Mouse (Mus musculus): ENCODE measurements around the gene Hspa8. TPM values are rescaled to one million over a fixed set of nuclear protein-coding genes. Genes with fewer than 3 reads are reported as not detected.
A peak's percentile ranks its signal among the peaks of the same experiment; 100 is the strongest.

Gene Hspa8
- polyA plus RNA-seq, 1 experiment: 1,837 TPM

DNA sequence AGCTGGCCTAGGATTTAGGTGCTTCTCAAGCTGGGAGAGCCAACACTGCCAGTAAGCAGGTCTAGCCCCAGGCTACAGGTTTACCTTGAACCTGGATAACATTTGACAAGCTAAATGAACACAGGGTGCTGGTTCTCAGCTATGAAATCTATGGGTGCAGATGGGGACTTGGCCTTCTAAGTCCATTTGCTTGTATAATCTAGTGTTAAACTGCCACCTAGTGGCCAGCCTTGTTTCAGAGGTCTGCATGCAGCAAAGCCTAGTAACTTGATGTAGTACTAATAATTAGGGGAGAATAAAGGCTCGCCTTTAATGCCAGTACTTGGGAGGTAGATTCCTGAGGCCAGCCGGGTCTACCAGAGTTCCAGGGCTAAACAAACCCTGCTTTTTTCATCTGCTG lies 4.5 kb downstream of the Hspa8 start:
- Histone ChIP-seq H3K27ac (ENCODE audit: insufficient read depth, low read depth, low read length) (no peak overlapping the region), H3K4me3 (ENCODE audit: insufficient read depth, low read depth, low read length) (no peak overlapping the region), H3K4me1 (ENCODE audit: control insufficient read depth, insufficient read depth, low read length) (peaks cover 10% of the 10 kb centered on the region; the same call in 1 of the 2 replicates)
- no peak for TF ChIP-seq CTCF (IDR thresholded peaks at IDR 0.05; ENCODE audit: insufficient read depth, low read depth, low read length)
- no peak for TF ChIP-seq POLR2A (IDR thresholded peaks at IDR 0.05; ENCODE audit: insufficient read depth, low read depth, low read length)
- 5% methylated on average over 2 of the region's 2 CpGs for WGBS

DNA sequence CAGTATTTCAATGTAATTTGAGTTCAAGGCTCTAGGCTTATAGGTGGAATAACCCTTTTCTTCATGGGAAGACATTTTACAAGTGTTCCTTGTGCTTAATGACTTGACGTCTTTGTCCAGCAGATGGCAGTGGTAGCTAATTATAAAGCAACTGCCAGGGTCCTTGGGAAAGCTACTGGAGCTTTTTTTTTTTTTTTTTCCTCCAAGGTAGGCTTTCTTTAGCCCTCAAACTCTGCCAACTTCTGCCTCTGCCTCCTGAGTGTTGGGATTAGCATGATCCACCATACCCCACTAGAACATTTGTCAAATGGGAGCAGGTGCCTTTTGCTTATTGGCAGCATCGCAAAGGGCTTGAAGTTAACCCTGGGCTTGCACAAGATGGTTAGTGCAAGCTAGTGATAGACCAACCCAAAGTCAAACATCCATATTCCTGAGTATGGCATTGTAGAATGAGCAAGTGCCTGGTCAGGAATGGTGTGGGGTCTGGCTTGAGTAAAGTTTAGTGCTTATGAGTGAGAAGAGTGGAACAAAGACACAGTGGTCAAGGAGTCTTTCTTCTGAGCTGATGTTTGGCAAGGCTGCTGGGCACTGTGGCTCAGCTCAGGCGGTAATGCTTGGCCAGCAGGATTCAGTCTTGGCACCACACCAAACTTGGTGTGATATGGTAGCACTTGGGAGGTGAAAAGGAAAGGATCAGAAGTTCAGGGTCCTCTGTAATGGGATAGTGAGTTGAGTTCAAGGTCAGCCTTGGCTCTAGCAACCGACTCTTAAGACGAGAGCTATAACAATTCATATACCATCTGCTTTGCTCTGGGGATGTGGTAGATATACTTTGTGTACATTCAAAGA lies 5.9 kb downstream of the Hspa8 start:
- TF ChIP-seq POLR2A (IDR thresholded peaks at IDR 0.05; ENCODE audit: insufficient read depth, low read depth, low read length): no peak
- TF ChIP-seq CTCF (IDR thresholded peaks at IDR 0.05; ENCODE audit: insufficient read depth, low read depth, low read length): no peak
- Histone ChIP-seq H3K27ac (ENCODE audit: insufficient read depth, low read depth, low read length) (peak overlapping the region; percentile 54; the same call in 1 of the 2 replicates), H3K4me1 (ENCODE audit: control insufficient read depth, insufficient read depth, low read length) (peaks cover 10% of the 10 kb centered on the region; the same call in 1 of the 2 replicates), H3K4me3 (ENCODE audit: insufficient read depth, low read depth, low read length) (no peak overlapping the region)
- 19% methylated on average over 5 of the region's 5 CpGs for WGBS

DNA sequence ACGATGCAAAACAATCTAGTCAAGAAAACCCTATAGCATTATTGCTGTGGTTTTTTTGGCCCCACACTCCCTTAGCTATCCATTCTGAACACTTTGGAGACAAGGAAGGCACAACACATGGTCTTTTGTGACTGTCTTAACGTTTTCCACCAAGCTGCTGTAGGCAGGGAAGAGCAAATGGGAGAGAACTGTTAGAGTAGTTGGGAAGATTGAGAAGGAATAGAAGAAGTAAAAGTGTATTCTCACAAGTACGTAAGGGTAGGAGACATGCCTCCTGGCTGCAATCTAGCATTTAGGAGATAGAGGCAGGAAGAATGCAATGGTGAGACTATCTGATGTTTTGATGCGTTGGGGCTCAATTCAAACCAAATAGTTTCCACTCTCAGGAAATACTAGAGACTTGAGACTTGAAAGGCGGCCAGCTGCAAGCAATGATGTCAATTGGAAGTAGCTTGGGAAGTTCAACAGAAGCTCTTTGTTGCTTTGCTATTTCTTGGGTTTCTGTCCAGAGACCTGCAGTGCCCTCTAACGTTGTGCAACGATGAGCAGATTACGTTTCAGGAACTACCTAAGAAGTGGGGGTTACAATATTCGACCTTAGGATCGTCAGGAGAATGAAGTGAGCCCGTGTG lies 6.6 kb downstream of the Hspa8 start:
- TF ChIP-seq CTCF (IDR thresholded peaks at IDR 0.05; ENCODE audit: insufficient read depth, low read depth, low read length): no peak
- TF ChIP-seq POLR2A (IDR thresholded peaks at IDR 0.05; ENCODE audit: insufficient read depth, low read depth, low read length): no peak
- no peak overlapping the region for H3K4me3 ChIP-seq (ENCODE audit: insufficient read depth, low read depth, low read length)
- peak overlapping the region; percentile 54; the same call in 1 of the 2 replicates for H3K27ac ChIP-seq (ENCODE audit: insufficient read depth, low read depth, low read length)
- WGBS: 12% methylated on average over 11 of the region's 11 CpGs
- peaks cover 10% of the 10 kb centered on the region; the same call in 1 of the 2 replicates for H3K4me1 ChIP-seq (ENCODE audit: control insufficient read depth, insufficient read depth, low read length)

DNA sequence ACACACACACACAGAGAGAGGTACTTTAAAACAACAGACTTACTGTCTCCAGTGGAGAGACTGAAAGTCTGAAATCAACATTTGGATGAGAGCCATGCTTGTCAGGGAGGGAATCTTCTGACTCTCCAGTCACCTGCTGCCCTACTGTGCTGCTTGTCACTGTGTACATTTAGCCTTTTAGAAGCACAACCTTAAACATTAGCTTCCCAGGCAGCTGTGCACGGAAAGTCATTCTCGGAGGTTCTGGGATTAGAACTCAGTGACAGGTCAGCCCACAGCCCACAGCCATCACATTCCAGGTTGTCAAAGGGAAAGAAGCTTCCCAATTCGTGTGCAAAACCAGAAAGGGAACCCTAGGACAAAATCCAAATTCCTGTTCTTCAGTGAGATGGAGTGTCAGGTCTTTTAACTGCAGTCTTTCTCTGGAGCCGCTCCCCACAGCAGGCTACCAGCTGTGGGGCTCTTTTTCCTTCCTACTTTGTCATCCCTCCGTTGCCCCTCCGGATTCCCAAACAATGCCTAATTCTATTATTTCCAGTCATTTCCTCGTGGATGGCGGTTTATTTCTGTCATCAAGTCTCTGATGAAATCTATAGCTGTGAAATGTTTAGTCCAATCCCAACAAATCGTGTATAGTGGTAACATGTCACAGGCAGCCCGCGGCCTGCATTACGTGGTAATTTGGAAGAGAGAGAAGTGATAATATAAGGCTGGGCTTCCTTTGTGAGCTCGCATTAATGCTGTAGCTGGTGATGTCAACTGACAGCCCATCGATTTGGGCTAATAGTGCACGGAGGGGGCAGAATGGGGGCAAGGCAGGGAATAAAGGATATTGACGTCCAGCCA lies 7.5 kb downstream of the Hspa8 start:
- TF ChIP-seq CTCF (IDR thresholded peaks at IDR 0.05; ENCODE audit: insufficient read depth, low read depth, low read length) (no peak), POLR2A (IDR thresholded peaks at IDR 0.05; ENCODE audit: insufficient read depth, low read depth, low read length) (no peak)
- Histone ChIP-seq H3K27ac (ENCODE audit: insufficient read depth, low read depth, low read length) (0 out of 2 replicates have a peak overlapping the region, but pooled peaks have one; percentile 54), H3K4me1 (ENCODE audit: control insufficient read depth, insufficient read depth, low read length) (peaks cover 10% of the 10 kb centered on the region; the same call in 1 of the 2 replicates), H3K4me3 (ENCODE audit: insufficient read depth, low read depth, low read length) (no peak overlapping the region)
- 21% methylated on average over 16 of the region's 16 CpGs for WGBS

DNA sequence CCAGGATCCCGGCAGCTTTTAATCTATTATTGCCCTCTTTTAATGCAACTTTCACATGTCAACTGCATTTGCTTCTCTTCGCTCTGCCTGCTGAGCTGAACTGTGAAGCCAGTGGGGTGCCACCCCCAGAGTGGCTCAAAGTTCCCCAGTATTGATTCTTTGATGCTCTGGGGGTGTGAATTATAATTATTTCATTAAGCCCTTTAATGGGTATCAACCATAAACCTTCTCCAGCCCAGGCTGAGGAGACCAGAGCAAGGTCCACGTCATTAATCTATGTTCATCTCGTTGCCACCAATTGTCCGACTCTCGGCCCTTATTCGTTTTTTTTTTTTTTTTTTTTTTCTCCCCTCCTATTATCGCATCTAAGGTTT lies 8.1 kb downstream of the Hspa8 start:
- Histone ChIP-seq H3K4me1 (ENCODE audit: control insufficient read depth, insufficient read depth, low read length) (peaks cover 10% of the 10 kb centered on the region; the same call in 1 of the 2 replicates), H3K4me3 (ENCODE audit: insufficient read depth, low read depth, low read length) (no peak overlapping the region), H3K27ac (ENCODE audit: insufficient read depth, low read depth, low read length) (no peak overlapping the region)
- TF ChIP-seq CTCF (IDR thresholded peaks at IDR 0.05; ENCODE audit: insufficient read depth, low read depth, low read length) (no peak), POLR2A (IDR thresholded peaks at IDR 0.05; ENCODE audit: insufficient read depth, low read depth, low read length) (no peak)
- 53% methylated on average over 8 of the region's 8 CpGs for WGBS

DNA sequence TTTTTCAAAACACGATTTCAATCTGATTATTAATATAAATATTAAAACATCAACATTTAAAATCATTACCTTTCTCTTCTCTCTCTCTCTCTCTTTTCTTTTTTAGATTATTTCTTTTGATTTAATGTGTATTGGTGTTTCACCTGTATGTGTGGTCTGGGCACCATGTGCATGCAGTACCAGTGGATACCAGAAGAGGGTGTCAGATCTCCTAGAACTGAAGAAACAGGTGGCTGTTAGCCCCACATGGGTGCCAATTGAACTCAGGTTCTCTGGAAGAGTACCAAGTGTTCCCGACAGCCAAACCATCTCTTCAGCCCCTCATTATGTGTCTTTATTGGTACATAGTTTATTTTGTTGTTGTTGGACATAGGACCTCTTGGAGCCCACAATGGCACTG lies 11.1 kb downstream of the Hspa8 start:
- no peak overlapping the region for H3K4me3 ChIP-seq (ENCODE audit: insufficient read depth, low read depth, low read length)
- TF ChIP-seq CTCF (IDR thresholded peaks at IDR 0.05; ENCODE audit: insufficient read depth, low read depth, low read length): no peak
- no peak for TF ChIP-seq POLR2A (IDR thresholded peaks at IDR 0.05; ENCODE audit: insufficient read depth, low read depth, low read length)
- H3K4me1 ChIP-seq (ENCODE audit: control insufficient read depth, insufficient read depth, low read length): peaks cover 9% of the 10 kb centered on the region; the same call in 1 of the 2 replicates
- H3K27ac ChIP-seq (ENCODE audit: insufficient read depth, low read depth, low read length): no peak overlapping the region
- WGBS: 34% methylated on average over 2 of the region's 2 CpGs

DNA sequence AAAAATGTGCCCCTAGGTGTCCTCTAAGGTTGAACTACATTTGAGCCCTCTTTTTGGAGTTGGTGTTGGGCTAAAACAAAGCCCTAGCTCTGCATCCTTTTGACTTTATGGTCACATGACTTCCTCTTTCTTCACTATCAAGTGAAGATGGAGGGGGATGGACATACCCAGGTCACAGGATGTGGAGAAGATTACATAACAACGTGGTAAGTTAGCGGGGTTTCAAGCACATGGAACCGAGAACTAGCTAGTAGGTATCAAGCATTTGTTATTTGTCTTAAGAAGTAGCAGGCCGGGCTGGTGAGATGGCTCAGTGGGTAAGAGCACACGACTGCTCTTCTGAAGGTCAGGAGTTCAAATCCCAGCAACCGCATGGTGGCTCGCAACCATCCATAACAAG lies 13.3 kb downstream of the Hspa8 start:
- peaks cover 3% of the 10 kb centered on the region; the same call in 1 of the 2 replicates for H3K4me1 ChIP-seq (ENCODE audit: control insufficient read depth, insufficient read depth, low read length)
- 91% methylated on average over 7 of the region's 7 CpGs for WGBS
- no peak overlapping the region for H3K4me3 ChIP-seq (ENCODE audit: insufficient read depth, low read depth, low read length)
- TF ChIP-seq POLR2A (IDR thresholded peaks at IDR 0.05; ENCODE audit: insufficient read depth, low read depth, low read length) (no peak), CTCF (IDR thresholded peaks at IDR 0.05; ENCODE audit: insufficient read depth, low read depth, low read length) (no peak)
- H3K27ac ChIP-seq (ENCODE audit: insufficient read depth, low read depth, low read length): no peak overlapping the region

DNA sequence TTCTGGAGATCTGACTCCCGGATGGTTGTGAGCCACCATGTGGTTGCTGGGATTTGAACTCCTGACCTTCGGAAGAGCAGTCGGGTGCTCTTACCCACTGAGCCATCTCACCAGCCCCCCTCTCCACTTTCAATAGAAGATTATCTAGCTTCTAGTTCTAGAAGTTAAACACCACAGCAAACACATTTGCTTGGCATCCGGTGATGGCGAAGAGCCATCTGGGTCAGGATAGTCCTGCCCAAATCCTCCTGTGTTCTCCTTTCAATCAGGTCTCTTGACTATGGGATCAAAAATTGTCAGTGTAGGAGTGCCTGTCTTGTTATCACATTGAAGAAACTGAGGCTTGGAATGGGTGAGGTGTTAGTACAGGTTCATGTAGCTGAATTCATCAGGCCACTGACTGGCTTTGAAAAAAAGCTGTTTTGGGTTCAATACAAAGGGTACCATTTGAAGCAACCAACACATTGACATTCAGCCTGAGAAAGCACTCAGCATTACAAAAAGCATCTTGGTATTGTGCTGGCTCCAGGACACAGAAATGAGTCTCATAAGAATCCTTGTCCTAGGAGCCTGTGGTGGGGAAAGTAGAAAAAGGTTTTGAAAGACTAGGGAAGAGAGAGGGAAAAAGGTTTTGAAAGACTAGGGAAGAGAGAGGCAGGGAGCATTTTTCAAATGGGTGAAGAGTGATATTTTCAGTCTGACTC lies 16.7 kb downstream of the Hspa8 start:
- 73% methylated on average over 5 of the region's 5 CpGs for WGBS
- no peak overlapping the region for H3K4me3 ChIP-seq (ENCODE audit: insufficient read depth, low read depth, low read length)
- TF ChIP-seq CTCF (IDR thresholded peaks at IDR 0.05; ENCODE audit: insufficient read depth, low read depth, low read length): no peak
- no peak for TF ChIP-seq POLR2A (IDR thresholded peaks at IDR 0.05; ENCODE audit: insufficient read depth, low read depth, low read length)
- H3K4me1 ChIP-seq (ENCODE audit: control insufficient read depth, insufficient read depth, low read length): peaks cover 2% of the 10 kb centered on the region; the same call in 1 of the 2 replicates
- no peak overlapping the region for H3K27ac ChIP-seq (ENCODE audit: insufficient read depth, low read depth, low read length)

All from olfactory bulb, adult 2 months (tissue).